Mouse (Mus musculus): ENCODE data around the gene Olfr374. TPM values are rescaled to one million over a fixed set of nuclear protein-coding genes. Genes with fewer than 3 reads are reported as not detected.
A peak's percentile ranks its signal among the peaks of the same experiment; 100 is the strongest.
"Not testable (repeated sequence)": the region's sequence is repeated elsewhere in the genome, so short reads cannot be mapped to it uniquely, and the experiment has no call there.

Olfr374 gene
- under 1 TPM in 1 of 2 experiments, not detected in 1; 0.20 TPM for polyA plus RNA-seq (2017; shearing (Covaris generic))

DNA sequence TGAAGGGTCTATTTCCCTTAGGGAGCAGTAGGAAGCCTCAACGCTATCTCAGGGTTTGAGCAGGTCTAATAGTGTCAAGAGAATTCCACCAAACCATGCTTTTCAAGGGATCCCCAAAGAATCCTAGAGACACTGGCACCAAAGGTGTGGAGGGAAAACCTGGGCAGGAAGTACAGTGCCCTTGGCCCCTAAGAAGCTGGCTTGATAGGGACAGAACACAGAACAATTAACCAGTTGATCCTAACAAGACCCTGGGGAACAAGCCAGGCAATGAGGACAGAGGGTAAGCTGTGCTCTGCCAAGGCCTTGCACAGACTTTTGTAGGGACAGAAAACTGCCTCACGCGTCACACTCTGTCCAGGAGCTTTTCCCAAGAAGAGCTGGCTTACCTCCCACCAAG, at the start of gene Olfr374:
Gene Olfr374 (plus strand): TSS at position 301 of the 400 bp plus-strand sequence.
- ATAC-seq, result no peak

DNA sequence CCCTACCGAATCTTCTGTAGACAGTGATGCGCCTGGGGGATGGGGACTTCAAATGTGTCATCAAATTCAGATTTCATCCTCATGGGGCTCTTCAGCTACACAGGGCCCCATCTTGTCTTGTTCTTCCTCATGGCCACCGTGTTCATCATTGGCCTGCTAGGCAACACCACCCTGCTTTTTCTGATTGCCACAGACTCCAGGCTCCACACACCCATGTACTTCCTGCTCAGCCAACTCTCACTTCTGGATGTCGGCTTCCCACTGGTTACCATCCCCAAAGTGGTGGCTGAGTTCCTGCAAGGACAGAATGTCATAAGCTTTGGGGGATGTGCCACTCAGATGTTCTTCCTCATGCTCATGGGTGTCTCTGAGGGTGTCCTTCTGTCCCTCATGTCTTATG, 49.2 kb upstream of the Olfr374 start:
- ATAC-seq, result not testable (repeated sequence)

DNA sequence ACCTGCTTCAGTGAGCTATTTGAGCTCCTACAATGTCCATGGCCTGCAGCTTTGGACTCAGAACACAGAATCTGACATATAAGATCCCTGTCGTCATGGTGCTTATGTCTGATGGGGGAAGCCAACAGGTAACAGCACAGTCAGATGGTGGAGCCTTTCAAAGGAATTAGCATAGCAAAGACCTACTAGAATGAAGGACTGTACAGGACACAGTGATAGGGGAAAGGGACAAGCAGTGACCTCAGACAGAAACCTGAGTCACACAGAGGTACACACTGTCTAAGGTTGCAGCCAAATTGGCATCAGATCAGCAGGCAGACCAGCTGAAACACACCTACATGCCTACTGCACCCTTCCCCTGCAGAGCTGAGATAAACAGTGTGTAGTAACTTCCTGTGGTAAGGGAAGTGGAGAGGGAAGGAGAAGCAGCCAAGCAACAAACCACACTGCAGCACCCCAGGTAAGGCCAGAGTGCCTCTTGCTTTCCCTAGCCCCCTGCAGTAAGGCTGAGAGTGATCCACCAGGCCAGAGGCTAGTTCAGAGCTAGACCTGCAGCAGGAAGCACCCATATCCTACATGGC, 39.9 kb upstream of the Olfr374 start:
- ATAC-seq, result peak; percentile 54

DNA sequence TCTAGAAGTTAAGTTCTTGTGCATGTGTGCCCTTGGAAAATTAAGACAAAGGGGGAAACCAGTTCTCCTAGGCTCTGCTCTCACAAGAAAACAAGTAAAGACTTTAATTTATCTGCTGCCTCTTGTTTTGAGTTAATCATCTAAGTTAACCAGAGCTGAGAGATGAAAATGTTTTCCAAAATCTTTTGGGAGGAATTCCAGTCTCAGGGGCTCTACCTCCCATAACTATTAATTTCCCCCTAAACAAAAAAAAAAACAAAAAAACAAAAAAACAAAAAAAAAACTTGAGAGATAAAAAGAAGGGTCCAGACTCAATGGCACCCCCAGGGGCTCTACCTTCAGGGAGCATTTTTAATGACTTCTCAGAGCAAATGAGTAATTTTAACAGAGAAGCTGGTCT, 24.0 kb upstream of the Olfr374 start, which contains the start of gene Olfr373:
Gene Olfr373 (plus strand): TSS at position 301 of the 400 bp plus-strand sequence.
- not testable (repeated sequence) for ATAC-seq

DNA sequence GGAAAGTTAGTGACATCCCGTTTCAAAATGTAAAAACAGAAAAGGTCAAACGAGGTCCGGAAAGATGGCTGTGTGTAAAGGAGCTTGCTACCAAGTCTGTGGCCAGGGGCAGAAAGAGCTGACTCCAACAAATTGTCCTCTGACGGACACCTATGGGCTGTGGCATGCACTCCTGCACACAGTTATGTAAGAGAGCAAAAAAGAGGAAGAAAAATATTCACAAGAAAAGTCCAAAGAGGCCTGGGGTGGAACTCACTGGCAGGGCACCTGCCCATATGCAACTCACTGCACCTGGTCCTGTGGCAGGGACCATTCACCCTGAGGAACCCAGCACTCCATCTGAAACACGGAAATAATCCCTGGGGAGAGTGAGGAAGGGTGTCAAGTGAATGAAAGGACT, 22.1 kb upstream of the Olfr374 start:
- no peak for ATAC-seq

DNA sequence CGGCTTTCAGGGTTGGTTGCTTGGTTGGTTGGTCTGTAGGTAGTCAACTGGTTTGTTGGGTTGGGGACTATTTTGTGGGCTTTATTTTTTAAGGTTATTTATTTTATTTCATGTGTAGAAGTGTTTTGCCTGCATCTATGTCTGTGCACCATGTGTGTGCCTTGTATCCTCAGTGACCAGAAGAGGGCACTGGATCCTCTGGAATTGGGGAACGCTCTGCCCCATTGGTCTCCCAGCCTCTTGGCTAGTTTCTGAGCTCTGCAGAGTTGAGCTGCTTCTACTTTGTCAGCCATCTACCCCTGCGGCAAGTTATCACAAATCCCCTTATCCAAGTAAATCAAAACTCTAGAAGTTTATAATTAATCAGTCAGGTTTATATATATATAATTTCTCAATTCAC, 19.2 kb upstream of the Olfr374 start:
- not testable (repeated sequence) for ATAC-seq

DNA sequence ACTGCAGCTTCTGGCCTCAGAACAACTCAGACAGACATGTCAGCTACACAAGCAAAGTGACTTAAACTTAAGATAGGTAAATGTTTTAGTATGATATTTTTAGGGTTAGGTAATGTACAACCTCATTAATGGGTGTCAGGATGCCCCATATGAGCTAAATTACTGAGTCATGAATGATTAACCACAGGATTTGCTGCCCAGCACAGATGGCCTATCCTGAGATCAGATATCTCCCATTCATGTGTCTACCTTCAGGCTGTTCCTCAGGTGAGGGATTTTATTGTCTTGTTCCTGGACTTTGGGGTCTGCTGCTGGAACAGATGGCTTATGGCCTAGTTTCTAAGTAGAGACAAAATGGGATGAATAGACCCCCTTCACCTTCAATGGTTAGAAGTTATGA, 10.1 kb upstream of the Olfr374 start:
- ATAC-seq, result not testable (repeated sequence)

DNA sequence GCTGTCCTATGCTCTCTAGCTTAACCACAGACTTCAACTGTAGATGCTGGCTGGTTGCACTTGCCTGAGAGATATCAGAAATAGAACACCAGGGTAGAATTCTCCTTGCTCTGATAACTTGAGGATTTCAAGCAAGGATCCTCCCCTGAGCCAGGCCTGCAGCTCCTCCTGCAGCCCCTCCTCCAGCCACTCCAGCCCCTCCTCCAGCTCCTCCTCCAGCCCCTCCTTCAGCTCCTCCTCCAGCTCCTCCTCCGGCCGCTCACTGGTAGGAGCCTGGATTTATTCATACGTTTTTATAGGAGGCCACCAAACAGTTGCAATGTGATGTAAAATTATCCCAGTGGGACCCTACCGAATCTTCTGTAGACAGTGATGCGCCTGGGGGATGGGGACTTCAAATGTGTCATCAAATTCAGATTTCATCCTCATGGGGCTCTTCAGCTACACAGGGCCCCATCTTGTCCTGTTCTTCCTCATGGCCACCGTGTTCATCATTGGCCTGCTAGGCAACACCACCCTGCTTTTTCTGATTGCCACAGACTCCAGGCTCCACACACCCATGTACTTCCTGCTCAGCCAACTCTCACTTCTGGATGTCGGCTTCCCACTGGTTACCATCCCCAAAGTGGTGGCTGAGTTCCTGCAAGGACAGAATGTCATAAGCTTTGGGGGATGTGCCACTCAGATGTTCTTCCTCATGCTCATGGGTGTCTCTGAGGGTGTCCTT, 7.3 kb upstream of the Olfr374 start:
- not testable (repeated sequence) for ATAC-seq

DNA sequence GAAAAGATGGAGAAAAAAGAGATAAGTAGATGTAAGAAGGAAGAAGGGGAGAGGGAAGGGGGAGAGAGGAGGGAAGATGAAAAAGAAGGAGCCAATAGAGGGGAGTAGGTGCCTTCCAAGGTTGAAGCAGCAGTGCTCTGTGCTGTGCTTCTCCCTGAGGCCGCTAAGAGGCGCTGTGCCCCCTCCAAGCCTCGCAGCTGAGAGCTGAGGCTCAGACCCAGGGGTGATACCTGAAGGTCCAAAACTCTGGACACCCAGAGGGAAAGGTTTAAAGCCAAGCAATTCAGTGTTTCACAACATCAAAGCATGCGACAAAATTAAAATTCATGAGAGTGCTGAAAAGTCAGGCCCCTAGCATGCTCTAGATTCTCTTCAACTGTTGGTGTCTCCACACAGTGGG, 1.7 kb upstream of the Olfr374 start:
- no peak for ATAC-seq

DNA sequence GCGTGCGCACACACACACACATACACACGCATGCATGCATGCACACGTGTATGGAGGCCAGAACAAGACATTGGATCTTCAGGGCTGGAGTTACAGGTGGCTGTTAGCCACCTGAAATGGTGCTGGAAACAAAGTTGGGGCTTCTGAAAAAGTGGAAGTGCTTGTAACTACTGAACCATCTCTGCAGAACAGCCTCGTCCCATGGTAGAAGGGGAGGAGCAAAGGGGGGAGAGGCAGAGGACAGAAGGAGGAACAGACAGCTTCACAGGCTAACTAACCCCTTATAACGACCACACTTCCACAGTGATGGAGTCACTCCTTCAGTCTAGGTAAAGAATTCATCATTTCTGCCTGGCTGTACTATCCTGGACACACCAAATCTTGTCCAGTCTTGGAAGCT, 4.0 kb downstream of the Olfr374 start:
- no peak for ATAC-seq

DNA sequence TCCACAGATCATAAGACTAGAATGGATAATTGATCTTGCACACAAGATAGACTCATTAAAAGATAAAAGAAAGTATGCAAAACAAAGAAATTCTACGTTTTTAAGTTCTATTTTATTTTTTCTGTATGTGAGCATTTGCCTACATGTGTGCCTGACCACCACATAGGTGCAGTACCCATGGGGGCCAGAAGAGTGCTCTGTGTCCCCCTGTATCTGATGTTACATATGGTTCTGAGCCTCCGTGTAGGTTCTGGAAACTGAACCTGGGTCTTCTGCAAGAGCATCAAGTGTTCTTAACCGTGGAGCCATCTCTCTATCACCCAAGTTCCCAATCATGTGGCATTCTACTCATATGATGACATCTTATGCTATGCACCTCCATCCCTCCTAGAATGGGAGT, 5.6 kb downstream of the Olfr374 start:
- ATAC-seq, result no peak

DNA sequence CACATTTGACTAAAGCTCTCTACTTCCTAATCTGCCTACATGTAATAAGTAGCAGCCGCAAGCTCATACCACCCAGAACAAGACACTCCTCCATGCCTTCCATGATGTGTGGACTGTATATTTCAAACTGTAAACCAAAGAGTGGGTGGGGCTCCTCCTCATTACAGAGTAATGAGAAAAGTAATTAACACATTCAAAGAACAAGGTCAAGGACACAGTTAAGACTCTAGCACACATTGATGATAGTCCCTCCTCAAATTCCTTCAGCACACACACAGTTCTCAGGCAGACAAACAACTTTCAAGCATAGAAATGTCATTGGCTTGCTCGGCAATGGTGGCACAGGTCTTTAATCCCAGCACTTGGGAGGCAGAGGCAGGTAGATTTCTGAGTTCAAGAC, 8.4 kb downstream of the Olfr374 start:
- no peak for ATAC-seq

DNA sequence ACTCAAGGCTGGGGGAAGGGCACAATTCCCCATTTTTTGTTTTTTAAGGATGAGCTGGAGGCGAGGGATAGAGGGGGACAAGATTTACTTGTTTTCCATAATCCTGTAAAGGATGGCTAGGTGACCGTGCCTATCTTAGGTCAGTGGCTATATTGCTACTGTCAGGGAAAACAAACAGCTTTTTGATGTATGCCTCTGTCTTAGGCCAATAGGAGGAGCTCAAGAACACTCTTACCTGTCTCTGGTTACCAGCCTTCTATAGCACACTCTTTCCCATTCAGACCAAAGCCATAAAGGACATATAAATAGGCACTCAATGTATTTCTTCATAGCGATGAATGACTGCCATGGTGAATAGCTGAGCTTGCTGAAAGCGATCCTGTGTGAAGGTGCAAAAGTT, 11.8 kb downstream of the Olfr374 start:
- ATAC-seq, result peak; percentile 32

DNA sequence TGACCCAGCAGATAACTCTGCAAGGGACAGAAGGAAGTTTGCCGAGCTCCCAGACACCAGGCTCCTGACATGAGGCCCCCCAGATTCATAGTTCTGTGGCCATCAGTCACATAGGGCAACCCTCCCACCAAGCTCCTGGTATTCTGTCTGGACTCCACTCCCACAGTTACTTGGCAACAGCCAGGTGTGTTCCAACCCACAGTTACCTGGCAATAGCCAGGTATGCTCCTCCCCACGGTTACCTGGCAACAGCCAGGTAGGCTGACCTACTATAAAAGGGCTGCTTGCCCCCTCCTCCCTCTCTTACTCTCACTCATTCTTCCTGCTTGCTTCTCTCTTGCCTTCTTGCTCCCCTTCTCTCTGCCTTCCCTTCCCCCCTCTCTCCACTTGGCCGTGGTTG, 14.6 kb downstream of the Olfr374 start:
- ATAC-seq, result not testable (repeated sequence)

DNA sequence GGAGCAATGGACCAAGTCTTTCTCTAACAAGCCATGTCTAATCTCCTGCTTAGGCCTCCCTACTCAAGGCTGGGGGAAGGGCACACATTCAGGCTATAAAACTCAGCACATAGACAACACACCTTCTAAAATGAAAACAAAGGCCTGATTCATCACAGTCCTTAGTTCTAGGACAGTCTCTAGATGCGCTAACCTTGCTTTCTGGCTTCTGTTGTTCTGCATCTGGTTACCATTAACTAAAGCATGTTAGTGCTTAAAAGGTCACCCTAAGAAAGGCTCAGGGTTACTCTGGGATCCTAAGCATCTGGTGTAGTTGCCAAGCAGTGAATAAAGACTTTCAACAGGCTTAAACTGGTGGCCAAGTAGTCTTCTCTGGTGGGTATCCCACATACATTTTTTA, 15.2 kb downstream of the Olfr374 start:
- ATAC-seq, result no peak

DNA sequence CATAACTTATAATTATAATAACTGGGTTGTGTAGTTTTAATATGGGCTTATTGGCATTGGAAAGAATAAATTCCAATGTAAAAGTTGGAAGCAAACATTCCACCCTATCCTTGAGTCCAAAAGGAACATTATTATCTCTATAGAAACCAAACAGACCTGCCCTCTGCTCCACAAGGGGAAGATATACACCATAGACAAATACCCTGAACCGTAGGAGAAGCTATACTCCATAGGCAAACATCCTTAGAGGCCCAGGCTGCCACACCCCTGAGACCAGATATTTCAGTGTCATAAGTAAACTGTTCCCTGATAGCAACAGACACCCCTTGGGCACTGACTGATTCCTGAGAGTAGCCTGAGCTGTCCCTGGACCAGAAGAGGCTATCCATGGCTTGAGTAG, 21.0 kb downstream of the Olfr374 start:
- no peak for ATAC-seq

DNA sequence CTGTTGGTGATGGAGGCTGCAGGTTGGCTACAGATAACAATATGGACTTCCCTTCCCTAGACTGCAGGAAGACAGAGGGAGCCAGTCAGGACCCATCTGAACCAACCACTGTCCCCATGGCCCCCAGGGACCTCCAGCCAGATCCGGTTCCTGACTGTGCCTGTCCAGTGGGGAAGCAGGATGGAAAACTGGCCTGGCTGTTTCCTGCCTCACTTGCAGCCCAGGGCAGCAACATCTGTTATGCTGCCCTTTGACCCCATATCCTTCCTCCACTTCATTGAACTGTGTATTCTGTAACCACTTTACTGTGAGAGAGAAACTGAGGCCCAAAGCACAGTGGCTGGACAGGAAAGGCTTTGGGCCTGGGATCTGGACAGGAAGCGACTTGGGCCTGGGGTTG, 24.4 kb downstream of the Olfr374 start:
- ATAC-seq, result no peak

DNA sequence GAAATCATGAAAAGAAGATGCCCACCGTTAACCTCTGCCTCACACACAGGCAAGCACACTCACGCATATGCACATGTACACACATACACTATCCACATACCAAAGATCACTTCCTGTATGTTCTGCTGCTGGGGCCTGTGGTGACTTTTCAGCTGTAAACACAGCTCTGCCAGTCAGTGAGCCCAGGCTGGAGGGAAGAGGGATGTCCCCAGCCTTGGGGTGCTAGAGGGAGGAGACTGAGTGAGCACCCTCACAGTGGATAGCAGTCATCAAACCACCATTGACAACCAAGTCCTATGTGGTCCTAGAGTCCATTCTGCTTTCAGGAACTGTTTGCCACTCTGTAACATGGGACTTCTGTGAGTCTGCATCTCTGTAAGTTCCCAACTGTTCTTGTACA, 25.1 kb downstream of the Olfr374 start:
- peak; percentile 25 for ATAC-seq

DNA sequence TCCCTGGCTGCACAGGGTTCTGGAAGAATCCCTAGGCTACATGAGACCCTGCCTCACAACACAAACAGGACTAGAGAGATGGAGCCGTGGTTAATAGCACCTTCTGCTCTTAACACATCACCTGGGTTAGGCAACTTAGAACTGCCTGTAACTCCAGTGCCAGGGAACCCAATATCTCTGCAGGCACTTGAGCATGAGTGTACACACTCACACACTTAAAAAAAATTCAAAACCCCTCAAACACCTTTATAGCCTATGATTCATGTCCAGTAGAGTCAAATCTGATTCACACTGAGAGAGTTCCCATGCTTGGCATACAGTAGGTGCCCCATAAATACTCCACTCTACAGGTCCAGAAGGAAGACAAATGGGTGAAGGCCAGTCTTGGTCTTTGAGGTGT, 25.6 kb downstream of the Olfr374 start:
- no peak for ATAC-seq

DNA sequence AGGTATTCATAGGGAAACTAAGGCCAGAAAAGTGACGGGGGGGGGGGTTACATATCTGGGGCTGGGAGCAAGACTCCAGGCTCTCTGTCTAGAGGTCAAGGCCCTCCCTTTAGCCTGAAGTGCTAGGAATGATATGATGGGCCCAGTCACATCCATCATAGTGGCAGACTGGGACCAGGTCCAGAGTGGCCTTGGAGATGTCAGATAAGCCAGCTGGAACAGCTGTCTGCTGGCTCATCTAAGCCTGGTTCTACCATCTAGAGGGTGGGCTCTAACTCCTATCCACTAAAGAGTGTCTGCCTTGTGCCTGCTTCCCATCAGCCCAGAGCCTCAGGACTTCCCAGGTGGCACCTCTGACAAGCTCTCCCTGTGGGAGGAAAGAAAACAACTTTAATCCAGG, 26.1 kb downstream of the Olfr374 start:
- ATAC-seq, result no peak

DNA sequence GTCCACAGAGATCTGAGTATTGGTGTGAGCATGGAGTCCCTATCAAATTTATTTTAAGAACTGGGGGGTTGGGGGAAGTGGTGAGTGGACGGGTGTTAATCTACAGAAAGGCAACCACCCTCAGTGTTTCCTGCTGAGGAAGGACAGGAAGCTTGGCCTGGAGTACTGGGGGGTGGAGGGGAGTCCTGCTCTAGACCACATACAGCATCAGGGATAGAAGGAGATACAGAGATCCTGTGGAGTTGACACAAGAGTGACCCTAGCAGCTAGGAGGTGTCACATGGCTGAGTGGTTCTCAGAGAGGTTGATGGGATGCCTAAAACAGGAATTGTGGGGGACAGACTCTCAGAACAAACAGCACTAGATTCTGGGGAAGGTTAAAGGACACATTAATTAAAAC, 26.7 kb downstream of the Olfr374 start:
- no peak for ATAC-seq

DNA sequence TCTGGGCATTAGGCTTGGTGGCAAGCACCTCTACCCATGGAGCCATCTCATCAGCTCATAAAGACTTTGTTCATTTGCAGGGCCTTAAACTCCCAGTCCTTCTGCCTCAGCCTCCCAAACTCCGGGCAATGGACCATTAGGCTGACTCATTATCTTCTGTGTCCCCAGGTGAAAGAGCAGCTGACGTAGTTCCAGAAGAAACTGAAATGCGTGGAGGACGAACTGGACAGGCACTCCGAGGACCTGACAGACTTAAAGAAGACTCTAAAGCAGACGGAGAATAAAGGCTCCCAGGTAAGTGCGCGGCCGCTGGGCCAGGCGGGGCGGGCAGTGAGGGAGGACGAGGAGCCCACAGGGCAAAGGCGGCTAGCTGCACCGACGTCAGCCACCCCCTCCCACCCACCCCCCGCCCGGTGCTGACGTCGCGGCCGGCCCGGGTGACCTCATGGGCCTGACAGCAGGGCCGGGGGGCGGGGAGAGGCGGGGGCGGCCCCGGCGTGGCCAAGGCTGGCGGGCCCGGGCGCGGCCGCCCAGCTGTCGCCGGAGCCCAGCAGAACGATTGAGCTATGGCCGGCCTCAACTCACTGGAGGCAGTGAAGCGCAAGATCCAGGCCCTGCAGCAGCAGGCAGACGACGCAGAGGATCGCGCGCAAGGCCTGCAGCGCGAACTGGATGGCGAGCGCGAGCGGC, 28.1 kb downstream of the Olfr374 start, which contains the start of gene Tpm4:
Gene Tpm4 (plus strand): TSS at position 220 of the 690 bp plus-strand sequence.
- peak; percentile 14 for ATAC-seq

DNA sequence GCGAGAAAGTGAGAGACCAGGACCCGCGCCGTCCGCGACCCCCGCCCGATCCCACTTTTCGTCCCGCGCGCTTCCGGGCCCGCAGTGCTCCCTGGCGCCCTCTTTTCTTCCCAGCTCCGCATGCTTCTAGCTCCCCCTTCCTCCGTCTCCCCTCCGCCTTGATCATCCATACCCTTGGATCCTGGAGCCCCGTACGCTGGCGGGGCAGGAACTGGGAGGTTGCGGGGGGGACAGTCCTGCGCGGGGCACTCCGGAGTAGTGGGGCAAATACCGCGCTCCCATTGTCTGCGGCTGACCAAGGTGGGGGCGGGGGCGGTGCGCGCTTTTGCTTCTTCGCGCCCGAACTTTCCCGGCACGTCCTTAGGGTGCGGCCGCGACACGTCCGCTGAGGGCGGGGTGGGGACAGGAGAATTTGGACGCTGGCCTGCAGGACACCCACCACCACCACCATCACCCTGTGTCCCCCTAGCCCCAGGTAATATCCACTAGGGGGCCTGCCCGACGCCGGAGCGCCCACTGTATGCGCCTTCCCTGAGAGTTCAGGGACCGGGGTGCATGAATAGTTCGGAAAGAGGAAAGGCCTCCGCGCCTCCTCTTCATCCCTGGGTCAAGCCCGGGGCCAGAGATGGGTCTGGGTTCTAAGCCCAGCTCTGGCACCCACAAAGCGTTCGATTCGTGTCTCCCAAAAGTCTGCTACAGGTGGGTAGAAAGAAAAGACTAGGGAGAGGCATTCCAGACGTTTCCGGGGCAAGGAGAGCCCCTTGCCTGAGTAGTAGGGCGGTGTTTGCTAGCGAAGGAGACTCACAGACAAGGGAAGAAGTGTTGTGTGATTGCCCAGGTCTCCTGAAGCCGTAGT, 28.8 kb downstream of the Olfr374 start:
- no peak for ATAC-seq

Data from activated CD4-positive, CD25-positive, alpha-beta regulatory T cell, adult 4 months (primary cell).